Mouse (Mus musculus): Measurements from ENCODE around the gene Dusp23.

GRCm38 (mm10) chr1:172593956-172594355, 38.8 kb downstream of the Dusp23 start:
- TF ChIP-seq CTCF (IDR thresholded peaks at IDR 0.05; ENCODE audit: low read depth, low read length) (no peak), POLR2A (IDR thresholded peaks at IDR 0.05; ENCODE audit: borderline replicate concordance, low read depth, low read length) (no peak)

All from bone marrow macrophage, adult 2 months (primary cell).